Mouse (Mus musculus) heart, embryonic 15.5 days (tissue): ENCODE measurements around the gene Tiam2. TPM values are rescaled to one million over a fixed set of nuclear protein-coding genes. Genes with fewer than 3 reads are reported as not detected.

Source experiments
- ATAC-seq: fragments of 200-750 bp; cut with Nextera tagmentation; replicated peaks from 2 replicates; pipeline ENCODE4 v1.8.0; 2017; ENCODE audit warnings: low read depth, moderate TSS enrichment; ENCODE audit not compliant: insufficient number of reproducible peaks, insufficient read depth, low FRiP score
- H3K27ac ChIP-seq: fragments of 300-500 bp; sonication (generic); 2 replicates; pipeline ENCODE4 v1.5.1; 2015; ENCODE audit warnings: mild to moderate bottlenecking, inconsistent platforms
- H3K27me3 ChIP-seq: fragments of 300-500 bp; sonication (generic); 2 replicates; pipeline ENCODE4 v1.6.1; 2015; ENCODE audit warnings: inconsistent platforms
- H3K36me3 ChIP-seq: fragments of 300-500 bp; sonication (generic); 2 replicates; pipeline ENCODE4 v1.6.1; 2015; ENCODE audit warnings: mild to moderate bottlenecking, inconsistent platforms
- H3K4me1 ChIP-seq: fragments of 300-500 bp; sonication (generic); replicated peaks from 2 replicates; pipeline ENCODE4 v1.6.1; 2015; ENCODE audit warnings: inconsistent platforms
- H3K4me2 ChIP-seq: fragments of 300-500 bp; sonication (generic); 2 replicates; pipeline ENCODE4 v1.6.1; 2015; ENCODE audit warnings: inconsistent platforms, mild to moderate bottlenecking, moderate library complexity
- H3K4me3 ChIP-seq: fragments of 300-500 bp; sonication (generic); 2 replicates; pipeline ENCODE4 v1.5.1; 2015; ENCODE audit warnings: mild to moderate bottlenecking, inconsistent platforms
- H3K9ac ChIP-seq: fragments of 300-500 bp; sonication (generic); 2 replicates; pipeline ENCODE4 v1.6.1; 2015; ENCODE audit warnings: mild to moderate bottlenecking, inconsistent platforms
- H3K9me3 ChIP-seq: fragments of 300-500 bp; sonication (generic); replicated peaks from 2 replicates; pipeline ENCODE4 v1.6.1; 2016; ENCODE audit warnings: inconsistent platforms
- WGBS: fragments of 180-500 bp; shearing (Covaris S2); methylation state at CpG from one replicate; pipeline ENCODE4 v1.1.7; 2015; ENCODE audit warnings: mixed read lengths; 5-methylcytosine and 5-hydroxymethylcytosine counted together
- polyA plus RNA-seq: library from polyadenylated mRNA; unstranded; fragments of >200 nt; fragmentation: Nextera tagmentation; extraction: Ambion mirVana; gene quantifications from 2 replicates; pipeline ENCODE4 v1.2.1, GENCODE M21; 2015

The Tiam2 gene
- 3.8 and 4.2 TPM in 2 replicates for polyA plus RNA-seq

DNA sequence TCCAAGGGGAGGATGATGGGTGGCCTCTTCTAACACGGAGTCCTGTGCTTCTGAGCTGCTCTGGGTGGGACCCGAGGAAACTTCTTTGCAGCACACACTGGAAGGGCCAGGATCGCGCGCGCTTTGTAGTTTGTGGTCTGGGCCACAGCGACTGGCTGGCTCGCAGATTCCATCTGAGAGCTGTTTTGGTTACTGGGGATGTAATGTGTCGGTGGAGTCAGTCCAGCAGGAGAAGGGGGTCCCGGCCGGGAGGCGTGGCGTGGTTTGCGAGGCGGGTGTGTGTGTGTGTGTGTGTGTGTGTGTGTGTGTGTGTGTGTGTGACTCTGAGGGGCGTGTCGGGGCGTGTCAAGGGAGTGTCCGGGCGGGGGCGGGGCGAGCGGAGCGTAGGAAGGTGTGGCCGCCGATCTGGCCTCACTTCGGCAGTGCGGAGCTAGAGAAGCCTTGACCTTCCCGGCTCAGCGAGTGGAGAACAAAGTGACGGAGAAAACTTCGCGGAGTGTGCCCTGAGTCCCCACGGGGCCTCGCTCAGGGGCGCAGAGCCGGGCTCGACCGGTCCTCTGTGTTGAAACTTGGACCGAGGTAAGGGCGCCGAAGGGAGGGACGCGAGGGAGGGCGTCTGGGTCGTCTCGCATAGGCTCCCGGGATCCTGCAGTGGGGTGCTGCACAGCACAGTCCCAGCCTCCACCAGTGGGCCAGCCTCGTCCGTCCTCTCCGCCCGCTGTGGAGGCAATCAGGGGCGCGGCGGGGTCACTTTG is at the start of gene Tiam2:
Gene Tiam2, plus strand, starts transcription at position 426 of the 755 bp plus-strand sequence.
- peak within 1 kb of the TSS; percentile 42; the same call in 1 of the 2 replicates for H3K27ac ChIP-seq
- no peaks in the 10 kb centered on the region for H3K27me3 ChIP-seq
- WGBS, result under 1% methylated on average over 42 of the region's 55 CpGs
- H3K4me1 ChIP-seq, result peaks cover 8% of the 10 kb centered on the region
- peak within 1 kb of the TSS; percentile 96 for H3K4me2 ChIP-seq
- peak; percentile 85 for ATAC-seq
- H3K4me3 ChIP-seq, result peak within 1 kb of the TSS; percentile 82
- H3K9ac ChIP-seq, result peak within 1 kb of the TSS; percentile 65
- no peaks in the 10 kb centered on the region for H3K9me3 ChIP-seq
- no peaks in the 10 kb centered on the region for H3K36me3 ChIP-seq

DNA sequence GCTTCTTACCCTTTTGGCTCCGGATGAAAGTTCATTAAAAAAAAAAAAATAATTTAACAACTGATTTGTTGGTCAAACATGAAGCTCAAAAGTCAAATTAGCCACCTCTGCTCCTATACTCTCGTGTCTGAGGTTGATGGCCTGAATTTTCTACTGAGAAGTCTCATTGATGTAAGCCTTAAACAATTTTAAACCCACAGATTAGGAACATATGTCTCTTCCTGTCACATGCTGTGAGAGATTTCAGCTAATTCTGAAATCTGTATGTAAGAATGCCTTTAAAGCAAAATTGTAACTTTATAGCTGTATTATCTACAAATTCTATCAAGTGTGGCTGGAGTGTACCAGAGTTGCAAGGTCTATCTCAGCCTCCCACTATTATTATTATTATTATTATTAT is 46.1 kb upstream of the Tiam2 start:
- Histone ChIP-seq H3K27me3 (no peaks in the 10 kb centered on the region), H3K36me3 (no peaks in the 10 kb centered on the region), H3K27ac (no peak overlapping the region), H3K9me3 (no peaks in the 10 kb centered on the region), H3K4me1 (peaks cover 9% of the 10 kb centered on the region), H3K9ac (no peak overlapping the region), H3K4me2 (no peak overlapping the region), H3K4me3 (no peak overlapping the region)
- WGBS, result 57% methylated on average over 2 of the region's 2 CpGs
- ATAC-seq, result no peak

DNA sequence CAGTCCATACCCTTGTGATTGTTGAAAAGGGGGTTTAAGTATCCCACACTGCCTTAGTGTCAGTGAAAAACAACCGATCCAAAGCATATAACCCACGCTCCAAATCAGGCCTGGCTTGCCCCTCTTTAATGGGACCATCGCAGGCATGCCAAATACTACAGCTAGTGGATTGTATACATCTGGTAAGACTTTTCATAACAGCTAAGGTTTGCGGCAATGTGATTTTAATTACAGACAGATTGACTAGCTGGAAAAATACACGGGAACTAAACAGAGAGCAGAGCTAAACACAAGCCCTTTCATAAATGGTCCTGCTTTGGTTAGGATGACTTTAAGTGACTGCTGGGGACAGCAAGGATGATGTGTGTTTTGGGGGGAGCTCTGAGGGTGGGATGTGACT is 44.4 kb upstream of the Tiam2 start:
- 64% methylated on average over 5 of the region's 5 CpGs for WGBS
- no peak overlapping the region for H3K4me2 ChIP-seq
- H3K4me1 ChIP-seq, result peaks cover 13% of the 10 kb centered on the region
- no peaks in the 10 kb centered on the region for H3K9me3 ChIP-seq
- H3K27ac ChIP-seq, result no peak overlapping the region
- no peaks in the 10 kb centered on the region for H3K27me3 ChIP-seq
- ATAC-seq, result no peak
- no peaks in the 10 kb centered on the region for H3K36me3 ChIP-seq
- H3K9ac ChIP-seq, result no peak overlapping the region
- no peak overlapping the region for H3K4me3 ChIP-seq

DNA sequence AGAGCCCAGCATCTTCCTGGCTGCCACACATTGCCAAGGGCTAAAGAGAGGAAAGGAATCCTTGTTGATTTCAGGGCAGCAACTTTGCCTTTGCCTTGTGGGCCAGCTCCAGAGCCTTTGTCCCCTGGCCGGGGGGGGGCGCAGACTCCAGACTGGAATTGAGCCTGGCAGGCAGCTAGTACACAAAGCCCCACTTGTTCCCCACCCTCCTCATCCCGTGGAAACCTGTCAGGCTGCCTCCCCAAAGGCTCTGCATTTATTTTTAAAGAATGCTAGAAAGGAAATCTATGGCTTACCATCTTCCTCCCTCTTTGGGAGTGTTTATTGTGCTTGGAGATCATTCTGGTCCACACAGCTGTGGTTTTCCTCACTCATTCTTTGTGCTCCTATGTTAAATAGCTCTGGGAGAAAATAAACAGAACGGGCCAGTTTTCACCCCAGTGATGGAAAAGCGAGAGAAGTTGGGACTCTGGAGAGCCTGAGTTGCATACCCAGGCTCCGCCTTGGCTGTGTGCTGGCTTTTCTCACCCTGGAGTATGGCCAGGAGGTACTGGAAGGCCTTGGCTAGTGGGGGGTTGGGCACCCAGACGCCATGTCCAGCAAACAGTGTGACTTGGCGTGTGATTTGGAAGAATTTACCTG is 41.2 kb upstream of the Tiam2 start:
- Histone ChIP-seq H3K4me2 (no peak overlapping the region), H3K9ac (no peak overlapping the region), H3K27me3 (no peaks in the 10 kb centered on the region), H3K4me1 (peaks cover 9% of the 10 kb centered on the region), H3K4me3 (no peak overlapping the region), H3K36me3 (no peaks in the 10 kb centered on the region), H3K27ac (peak overlapping the region; percentile 54), H3K9me3 (no peaks in the 10 kb centered on the region)
- 39% methylated on average over 8 of the region's 8 CpGs for WGBS
- no peak for ATAC-seq

DNA sequence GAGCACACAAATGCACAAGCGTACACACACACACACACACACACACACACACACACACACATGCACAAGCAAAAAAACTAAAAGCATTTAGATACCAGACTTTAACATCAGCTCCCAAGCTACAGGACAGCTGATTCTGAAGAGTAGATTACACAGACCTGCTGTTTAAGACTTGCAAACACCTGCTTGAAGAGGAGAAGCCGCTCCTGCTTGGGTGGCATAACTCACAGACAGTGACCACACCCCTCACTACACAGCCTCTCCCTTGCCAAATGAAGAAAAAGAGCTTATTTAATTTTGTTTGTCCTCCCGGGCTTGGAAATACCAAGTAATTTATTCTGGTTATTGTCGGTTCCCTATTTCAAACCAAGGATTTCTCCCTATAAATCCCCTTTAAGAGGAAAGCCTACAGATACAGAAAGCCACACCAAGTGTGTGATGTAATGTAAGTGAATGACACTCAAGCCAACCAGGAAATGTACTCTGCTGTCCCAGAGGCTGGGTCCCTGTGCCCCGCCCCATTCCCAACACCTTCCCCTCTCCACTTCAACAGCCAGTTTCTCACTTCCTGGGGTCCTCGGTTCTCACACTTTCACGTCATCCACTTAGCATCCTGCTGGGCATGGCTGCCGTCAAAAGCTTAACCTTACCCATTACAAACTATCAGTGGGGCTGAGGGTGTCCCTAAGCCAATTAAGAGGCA is 40.1 kb upstream of the Tiam2 start:
- 58% methylated on average over 8 of the region's 8 CpGs for WGBS
- ATAC-seq, result no peak
- no peak overlapping the region for H3K4me3 ChIP-seq
- no peaks in the 10 kb centered on the region for H3K9me3 ChIP-seq
- H3K27ac ChIP-seq, result no peak overlapping the region
- no peaks in the 10 kb centered on the region for H3K27me3 ChIP-seq
- H3K36me3 ChIP-seq, result no peaks in the 10 kb centered on the region
- H3K4me2 ChIP-seq, result no peak overlapping the region
- H3K4me1 ChIP-seq, result peaks cover 9% of the 10 kb centered on the region
- no peak overlapping the region for H3K9ac ChIP-seq

DNA sequence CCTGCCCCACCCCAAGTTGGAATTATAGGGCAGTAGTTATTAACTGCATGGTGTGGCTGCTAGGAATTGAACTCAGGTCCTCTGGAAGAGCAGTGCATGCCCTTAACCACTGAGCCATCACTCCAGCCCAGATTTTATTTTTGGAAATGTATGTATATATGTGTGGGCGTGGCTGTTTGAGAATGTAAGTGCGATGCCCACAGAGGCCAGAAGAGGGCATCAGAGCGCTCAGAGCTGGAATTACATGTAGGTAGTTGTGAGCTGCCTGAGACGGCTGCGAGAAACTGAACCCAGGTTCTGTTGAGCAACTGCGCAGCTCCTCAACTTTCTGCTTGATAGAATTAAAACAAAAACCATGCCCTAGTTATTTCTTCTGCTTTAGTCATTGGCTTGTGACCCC is 38.0 kb upstream of the Tiam2 start:
- H3K9ac ChIP-seq, result no peak overlapping the region
- ATAC-seq, result no peak

DNA sequence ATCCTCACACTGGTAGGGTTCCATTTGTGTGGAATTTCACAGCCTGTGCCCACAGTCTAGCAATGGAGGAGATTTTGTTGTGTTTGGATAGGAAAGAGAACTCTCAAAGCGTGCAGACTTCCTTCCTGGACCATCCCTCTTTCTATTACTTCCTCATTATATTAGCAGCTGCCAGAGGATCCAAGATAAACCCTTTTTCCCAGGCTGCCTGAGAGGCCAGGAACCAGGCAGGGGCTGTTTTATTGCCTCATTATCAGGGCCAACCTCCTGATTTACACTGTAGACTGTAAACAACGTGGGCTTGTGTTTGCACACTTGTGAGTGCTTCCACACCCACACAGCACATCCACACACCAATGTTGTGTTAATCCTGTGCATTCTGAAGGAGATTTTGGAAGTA is 31.3 kb upstream of the Tiam2 start:
- Histone ChIP-seq H3K27me3 (no peaks in the 10 kb centered on the region), H3K4me2 (no peak overlapping the region), H3K4me3 (no peak overlapping the region), H3K36me3 (no peaks in the 10 kb centered on the region), H3K9me3 (no peaks in the 10 kb centered on the region), H3K27ac (0 out of 2 replicates have a peak overlapping the region, but pooled peaks have one; percentile 7), H3K4me1 (peaks cover 11% of the 10 kb centered on the region), H3K9ac (no peak overlapping the region)
- 33% methylated on average over 2 of the region's 2 CpGs for WGBS
- ATAC-seq, result 0 out of 2 replicates have a peak, but pooled peaks have one; percentile 14

More for the DNA sequence above, 38.0 kb upstream of the Tiam2 start:
- no peaks in the 10 kb centered on the region for H3K27me3 ChIP-seq
- no peak overlapping the region for H3K4me3 ChIP-seq
- no peak overlapping the region for H3K27ac ChIP-seq
- WGBS, result 16% methylated on average over 6 of the region's 6 CpGs
- H3K36me3 ChIP-seq, result no peaks in the 10 kb centered on the region
- no peaks in the 10 kb centered on the region for H3K9me3 ChIP-seq
- no peak overlapping the region for H3K4me2 ChIP-seq
- peaks cover 9% of the 10 kb centered on the region for H3K4me1 ChIP-seq

DNA sequence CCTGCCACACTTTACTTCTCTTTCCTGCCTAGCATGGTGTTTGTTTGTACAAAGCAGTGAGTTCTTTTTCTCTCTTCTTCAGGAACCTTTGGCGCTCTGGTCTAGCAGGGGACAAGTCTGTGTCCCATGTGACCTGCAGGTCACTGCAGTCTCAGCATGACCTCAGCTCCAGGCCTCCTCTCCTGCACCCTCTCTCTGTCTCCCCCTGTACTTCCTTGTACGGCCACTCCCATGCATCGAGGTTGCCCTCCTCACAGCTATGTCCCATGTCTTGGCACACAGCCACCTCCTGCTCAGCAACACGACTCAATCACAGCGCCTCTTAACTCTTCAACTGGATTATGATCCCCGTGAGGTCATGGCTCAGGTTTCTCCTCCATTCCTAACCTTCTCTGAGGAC is 26.9 kb upstream of the Tiam2 start:
- no peak overlapping the region for H3K4me3 ChIP-seq
- H3K4me1 ChIP-seq, result peaks cover 11% of the 10 kb centered on the region
- H3K27me3 ChIP-seq, result no peaks in the 10 kb centered on the region
- no peak overlapping the region for H3K27ac ChIP-seq
- H3K4me2 ChIP-seq, result no peak overlapping the region
- H3K9me3 ChIP-seq, result no peaks in the 10 kb centered on the region
- WGBS, result 32% methylated on average over 6 of the region's 6 CpGs
- H3K36me3 ChIP-seq, result no peaks in the 10 kb centered on the region
- ATAC-seq, result 0 out of 2 replicates have a peak, but pooled peaks have one; percentile 18
- H3K9ac ChIP-seq, result no peak overlapping the region

DNA sequence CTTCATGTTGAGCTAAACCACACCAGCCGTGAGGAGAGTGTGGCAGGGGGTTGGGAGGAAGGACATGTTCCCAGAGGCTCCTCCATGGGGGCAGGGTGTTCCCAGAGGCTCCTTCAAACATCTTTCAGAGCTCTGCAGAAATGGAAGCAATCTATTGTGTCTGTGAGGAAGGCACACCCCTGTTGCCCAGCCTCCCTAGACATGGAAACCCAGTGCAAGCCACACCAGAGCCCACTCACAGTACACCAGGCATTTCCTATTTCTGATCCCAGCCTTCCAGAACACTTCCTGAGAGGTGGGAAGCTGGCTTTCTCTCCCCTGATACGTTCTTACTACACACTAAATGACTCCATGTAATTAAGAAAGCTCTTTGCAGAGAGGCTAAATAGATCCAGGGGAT is 20.4 kb upstream of the Tiam2 start:
- H3K4me3 ChIP-seq, result no peak overlapping the region
- H3K27ac ChIP-seq, result no peak overlapping the region
- peaks cover 9% of the 10 kb centered on the region; the same call in 1 of the 2 replicates for H3K36me3 ChIP-seq
- H3K27me3 ChIP-seq, result no peaks in the 10 kb centered on the region
- no peaks in the 10 kb centered on the region for H3K9me3 ChIP-seq
- H3K4me1 ChIP-seq, result no peaks in the 10 kb centered on the region
- H3K4me2 ChIP-seq, result no peak overlapping the region
- 44% methylated on average over 2 of the region's 2 CpGs for WGBS
- H3K9ac ChIP-seq, result no peak overlapping the region
- peak; percentile 58 for ATAC-seq

DNA sequence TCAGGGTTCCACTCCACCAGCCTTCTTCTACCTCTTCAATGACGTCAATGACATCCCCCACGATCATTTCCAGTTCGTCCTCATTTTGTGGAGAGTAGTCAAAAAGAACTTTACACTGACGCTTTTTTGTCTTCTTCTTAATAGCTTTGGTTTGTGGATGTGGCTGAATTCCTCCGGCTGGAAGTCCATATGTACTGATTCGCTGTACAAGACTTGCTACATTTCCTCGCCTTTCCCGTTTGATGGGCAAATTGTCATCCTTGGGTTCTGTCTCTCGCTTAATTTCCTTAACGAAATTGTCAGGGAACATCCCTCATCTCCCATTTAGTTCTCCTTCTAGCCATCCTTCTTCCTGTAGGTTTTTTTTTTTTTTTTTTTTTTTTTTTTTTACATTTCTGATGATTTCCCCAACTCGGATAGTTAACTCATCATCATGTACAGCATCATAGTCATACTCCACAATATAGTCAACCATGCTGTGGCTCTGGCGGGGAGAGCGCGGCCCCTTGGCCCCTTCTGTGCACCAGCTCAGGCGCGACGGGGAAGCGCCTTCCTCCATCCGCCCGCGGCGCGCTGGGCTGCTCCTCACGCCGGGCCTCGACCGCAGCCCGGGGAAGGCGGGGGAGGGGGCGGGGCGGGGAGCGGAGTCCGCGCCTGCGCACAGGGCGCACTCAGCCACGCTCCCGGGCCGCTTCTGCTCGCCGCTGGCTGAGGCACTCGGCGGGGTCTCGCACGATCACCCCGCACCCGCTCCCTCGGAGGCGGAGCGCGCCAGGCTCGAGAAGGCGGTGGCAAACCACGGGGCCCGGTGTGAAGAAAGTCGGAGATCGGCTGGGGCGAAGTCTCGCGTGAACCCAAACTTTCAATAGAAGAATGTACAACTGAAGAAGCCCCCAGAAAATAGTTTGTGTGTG is 12.4 kb upstream of the Tiam2 start:
- ATAC-seq, result peak; percentile 99
- WGBS, result 8% methylated on average over 60 of the region's 60 CpGs

More for the DNA sequence above, 12.4 kb upstream of the Tiam2 start:
- Histone ChIP-seq H3K27me3 (no peaks in the 10 kb centered on the region), H3K9me3 (no peaks in the 10 kb centered on the region), H3K36me3 (no peaks in the 10 kb centered on the region), H3K4me3 (peak overlapping the region; percentile 48), H3K4me2 (peak overlapping the region; percentile 68), H3K9ac (peak overlapping the region; percentile 60), H3K4me1 (peaks cover 4% of the 10 kb centered on the region; the same call in 1 of the 2 replicates), H3K27ac (0 out of 2 replicates have a peak overlapping the region, but pooled peaks have one; percentile 22)
